Mouse (Mus musculus) splenic B cell, adult 2 months (primary cell): ENCODE measurements around the gene Gm47985.
"Not testable (repeated sequence)": the region's sequence is repeated elsewhere in the genome, so short reads cannot be mapped to it uniquely, and the experiment has no call there.

Experiments
- DNase-seq: peaks from one replicate; pipeline ENCODE4 v3.0.0-alpha.2; 2011; ENCODE audit warnings: low read depth, low spot score
- H3K27me3 ChIP-seq: 2 replicates; pipeline ENCODE4 v1.6.1; 2012; ENCODE audit warnings: mild to moderate bottlenecking, low read length, moderate library complexity, mixed read lengths; ENCODE audit not compliant: control insufficient read depth, poor library complexity, insufficient read depth, severe bottlenecking
- H3K36me3 ChIP-seq: 2 replicates; pipeline ENCODE4 v1.6.1; 2012; ENCODE audit warnings: mild to moderate bottlenecking, low read length, moderate library complexity, mixed read lengths; ENCODE audit not compliant: control insufficient read depth, poor library complexity, insufficient read depth, severe bottlenecking

Gene Gm47985

GRCm38 (mm10) chr1:151182266-151182665 is at the start of gene Gm47985:
Gm47985 (plus strand) TSS chr1:151182537.
- H3K27me3 ChIP-seq, H3K36me3 ChIP-seq, DNase-seq: not testable (repeated sequence)

- H3K27me3 ChIP-seq: no peaks in the 10 kb centered on the region
- H3K36me3 ChIP-seq: no peaks in the 10 kb centered on the region
- DNase-seq: no peak
These were observed 49.7 kb upstream of the Gm47985 start for GRCm38 (mm10) chr1:151132686-151133085.

GRCm38 (mm10) chr1:151138388-151138787 is 43.9 kb upstream of the Gm47985 start:
- DNase-seq: no peak
- Histone ChIP-seq H3K36me3 (no peaks in the 10 kb centered on the region), H3K27me3 (no peaks in the 10 kb centered on the region)

DNA sequence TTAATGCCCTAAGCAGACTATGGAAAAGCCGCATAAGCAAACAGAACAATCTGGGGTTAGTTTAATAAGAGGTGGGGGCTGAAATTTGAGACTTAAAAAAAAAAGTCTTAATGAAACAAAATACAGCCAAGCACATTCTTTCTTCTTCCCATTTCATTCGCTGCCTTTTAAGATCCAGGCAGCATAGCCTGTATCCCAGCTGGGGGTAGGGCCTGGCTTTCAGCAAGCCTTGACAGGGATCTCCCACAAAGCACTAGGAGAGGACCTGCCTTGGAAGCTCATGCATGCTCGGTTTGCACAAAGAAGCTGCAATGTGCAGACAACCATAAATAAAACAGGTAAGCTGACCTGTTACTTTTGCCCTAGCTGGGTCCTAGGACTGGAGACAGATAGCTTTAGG is 41.4 kb upstream of the Gm47985 start:
- Histone ChIP-seq H3K27me3 (no peaks in the 10 kb centered on the region), H3K36me3 (no peaks in the 10 kb centered on the region)
- DNase-seq: no peak

DNA sequence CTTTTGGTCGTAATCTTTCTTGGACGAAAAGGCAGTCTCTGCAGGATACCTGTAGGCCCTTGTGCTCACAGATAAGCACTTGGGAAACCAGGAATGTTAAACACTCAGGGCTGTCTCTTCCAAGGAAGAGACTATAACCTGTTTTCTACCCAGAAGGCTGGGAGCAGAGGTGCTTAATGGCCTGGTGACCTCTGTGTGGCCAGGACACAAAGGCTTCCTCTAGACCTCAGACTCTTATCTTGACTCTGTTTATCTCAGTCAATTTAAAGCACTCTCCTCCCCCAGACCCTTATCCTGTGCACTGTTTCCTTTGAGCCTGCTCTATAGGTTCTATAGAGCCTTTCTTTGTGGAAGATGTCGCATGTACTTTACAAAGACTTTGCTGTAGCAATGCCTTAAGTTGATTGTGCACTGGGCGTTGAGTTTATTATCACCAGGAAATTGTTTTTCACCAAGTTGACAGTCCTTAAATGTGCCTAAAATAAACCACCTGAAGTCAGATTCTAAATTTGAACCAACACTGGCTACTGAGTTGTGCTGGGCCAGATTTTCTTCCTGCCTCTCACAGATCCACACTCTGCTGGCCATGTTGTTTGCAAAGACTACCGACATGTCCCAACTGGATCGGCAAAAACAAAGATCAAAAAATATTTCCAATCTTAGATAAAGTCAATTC is 37.7 kb upstream of the Gm47985 start:
- Histone ChIP-seq H3K36me3 (no peaks in the 10 kb centered on the region), H3K27me3 (no peaks in the 10 kb centered on the region)
- DNase-seq: no peak

DNA sequence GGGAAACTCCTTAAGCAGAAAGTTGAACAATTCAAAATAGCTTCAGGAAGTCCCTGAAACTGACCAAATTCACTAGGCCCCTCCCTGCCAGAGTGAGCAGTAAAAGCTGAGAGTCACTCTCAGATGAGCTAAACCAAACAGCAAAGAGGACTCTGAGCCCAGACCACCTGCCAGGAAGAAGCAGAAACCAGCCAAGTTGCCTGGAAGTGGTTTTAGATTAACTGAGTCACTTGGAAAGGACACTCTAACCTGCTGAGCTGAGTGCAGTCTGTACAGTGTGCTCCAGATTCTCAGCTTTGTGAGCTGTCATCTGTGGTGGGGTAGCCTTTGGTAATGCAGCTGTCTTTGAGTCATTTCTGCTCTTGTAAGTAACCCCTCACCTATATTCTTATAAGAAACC is 34.5 kb upstream of the Gm47985 start:
- no peaks in the 10 kb centered on the region for H3K36me3 ChIP-seq
- DNase-seq: no peak
- H3K27me3 ChIP-seq: no peaks in the 10 kb centered on the region

GRCm38 (mm10) chr1:151150211-151150610 is 32.1 kb upstream of the Gm47985 start:
- H3K36me3 ChIP-seq: no peaks in the 10 kb centered on the region
- no peak for DNase-seq
- H3K27me3 ChIP-seq: no peaks in the 10 kb centered on the region

GRCm38 (mm10) chr1:151151089-151151488 is 31.2 kb upstream of the Gm47985 start:
- H3K36me3 ChIP-seq: no peaks in the 10 kb centered on the region
- DNase-seq: no peak
- no peaks in the 10 kb centered on the region for H3K27me3 ChIP-seq

DNA sequence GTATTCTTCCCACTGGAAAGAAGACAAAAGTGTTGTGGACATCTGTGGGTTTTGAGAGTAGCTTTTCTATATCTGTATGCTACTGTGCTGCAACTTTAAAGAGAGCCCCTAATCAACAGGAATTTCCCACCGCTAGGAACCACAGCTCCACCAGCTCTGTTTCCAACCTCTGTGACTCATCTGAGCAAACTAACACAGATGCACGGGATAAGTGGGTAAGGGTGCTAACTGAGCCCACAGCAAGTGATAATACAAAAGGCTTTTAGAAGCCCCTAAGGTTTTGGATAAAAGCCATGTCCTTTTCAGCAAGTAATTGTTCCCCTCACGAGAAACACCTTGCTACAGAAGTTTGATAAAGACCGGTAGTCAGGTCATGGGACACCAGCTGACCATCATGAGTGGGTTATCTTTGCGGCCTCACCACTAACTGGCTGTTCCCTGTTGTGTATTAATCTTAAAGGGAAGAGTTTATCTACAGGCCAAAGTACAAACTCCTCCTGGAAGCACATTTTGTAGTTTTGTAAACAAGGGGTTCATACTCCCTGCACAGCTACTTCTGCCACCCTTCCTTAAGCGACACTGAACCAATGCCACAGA is 29.2 kb upstream of the Gm47985 start:
- H3K27me3 ChIP-seq: no peaks in the 10 kb centered on the region
- no peak for DNase-seq
- no peaks in the 10 kb centered on the region for H3K36me3 ChIP-seq

DNA sequence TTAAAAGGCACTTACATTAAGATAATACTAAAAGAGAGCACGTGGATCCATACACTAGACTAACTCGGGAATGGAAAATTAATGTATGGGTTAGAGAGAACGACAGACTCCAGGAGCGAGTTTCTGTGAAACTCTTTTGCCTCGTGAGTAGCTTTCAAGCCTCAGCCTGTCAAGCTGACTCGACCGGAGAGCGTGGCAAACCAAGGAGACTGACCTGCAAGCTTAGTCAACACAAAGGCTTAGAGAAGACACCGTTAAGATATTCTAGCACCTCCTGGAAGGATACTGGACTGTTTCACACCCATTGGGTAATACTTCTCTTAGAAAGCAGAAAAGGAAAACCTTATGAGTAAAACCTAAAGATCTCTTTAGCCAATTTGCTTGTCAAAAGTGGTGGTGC is 28.2 kb upstream of the Gm47985 start:
- not testable (repeated sequence) for H3K27me3 ChIP-seq, H3K36me3 ChIP-seq, DNase-seq

GRCm38 (mm10) chr1:151156129-151156528 is 26.2 kb upstream of the Gm47985 start:
- no peaks in the 10 kb centered on the region for H3K27me3 ChIP-seq
- DNase-seq: no peak

GRCm38 (mm10) chr1:151156777-151157632 is 25.3 kb upstream of the Gm47985 start:
- no peaks in the 10 kb centered on the region for H3K36me3 ChIP-seq
- no peaks in the 10 kb centered on the region for H3K27me3 ChIP-seq
- DNase-seq: no peak

More at GRCm38 (mm10) chr1:151156129-151156528, 26.2 kb upstream of the Gm47985 start:
- no peaks in the 10 kb centered on the region for H3K36me3 ChIP-seq

GRCm38 (mm10) chr1:151157963-151158856 is 24.1 kb upstream of the Gm47985 start:
- H3K36me3 ChIP-seq: no peaks in the 10 kb centered on the region
- H3K27me3 ChIP-seq: no peaks in the 10 kb centered on the region
- no peak for DNase-seq

DNA sequence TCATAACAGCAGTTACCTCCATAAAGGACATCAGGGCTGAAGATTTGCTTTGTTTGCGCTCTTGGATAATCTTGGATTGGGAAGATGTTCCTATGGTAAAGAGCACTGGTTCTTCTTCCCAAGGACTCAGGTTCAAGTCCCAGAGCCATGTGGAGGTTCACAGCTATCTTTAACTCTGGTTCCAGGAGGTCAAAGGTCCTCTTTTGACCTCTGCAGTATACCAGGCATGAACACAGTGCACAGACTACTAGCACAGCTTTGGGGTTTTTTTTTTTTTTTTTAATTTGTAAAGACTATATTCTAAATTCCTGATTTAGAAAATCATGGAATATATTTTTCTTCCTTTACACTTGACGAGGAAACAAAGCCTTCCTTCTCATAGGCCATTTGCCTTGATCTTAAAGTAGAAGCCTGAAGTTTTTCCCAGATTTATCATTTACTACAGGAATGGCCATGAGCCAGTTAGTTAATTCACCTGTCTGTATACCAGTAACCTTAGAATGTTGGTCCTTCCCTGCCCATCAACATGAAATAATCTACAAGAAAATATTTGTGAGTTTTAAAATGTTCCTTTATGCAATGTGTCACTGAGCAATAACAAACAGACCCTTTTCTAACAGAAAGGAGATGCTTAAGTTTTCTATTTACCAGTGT is 23.4 kb upstream of the Gm47985 start:
- no peak for DNase-seq
- Histone ChIP-seq H3K36me3 (no peaks in the 10 kb centered on the region), H3K27me3 (no peaks in the 10 kb centered on the region)
